Mouse (Mus musculus) kidney, postnatal 0 days (tissue): ENCODE data around the gene Ier5l. TPM values are rescaled to one million over a fixed set of nuclear protein-coding genes. Genes with fewer than 3 reads are reported as not detected.
A peak's percentile ranks its signal among the peaks of the same experiment; 100 is the strongest.

Experiments used
- ATAC-seq: fragments of 200-750 bp; cut with Nextera tagmentation; replicated peaks from 2 replicates; pipeline ENCODE4 v1.8.0; 2017; ENCODE audit warnings: low read depth, moderate number of reproducible peaks, moderate TSS enrichment, moderate library complexity; ENCODE audit not compliant: low FRiP score
- DNase-seq: peaks from one replicate; pipeline ENCODE4 v3.0.0-alpha.2; 2016; ENCODE audit warnings: low spot score
- H3K27ac ChIP-seq: fragments of 300-500 bp; sonication (generic); 2 replicates; pipeline ENCODE4 v1.5.1; 2014; ENCODE audit warnings: mild to moderate bottlenecking
- H3K27me3 ChIP-seq: fragments of 300-500 bp; sonication (generic); 2 replicates; pipeline ENCODE4 v1.6.1; 2014; ENCODE audit warnings: low read length, mixed read lengths; ENCODE audit not compliant: insufficient read depth
- H3K36me3 ChIP-seq: fragments of 300-500 bp; sonication (generic); 2 replicates; pipeline ENCODE4 v1.6.1; 2014; ENCODE audit warnings: low read length, mixed read lengths; ENCODE audit not compliant: insufficient read depth
- H3K4me1 ChIP-seq: fragments of 300-500 bp; sonication (generic); replicated peaks from 2 replicates; pipeline ENCODE4 v1.6.1; 2014; ENCODE audit warnings: antibody characterized with exemption, low read length, mixed read lengths; ENCODE audit not compliant: insufficient read depth
- H3K4me2 ChIP-seq: fragments of 300-500 bp; sonication (generic); 2 replicates; pipeline ENCODE4 v1.6.1; 2014; ENCODE audit warnings: mild to moderate bottlenecking, low read length, moderate library complexity, mixed read lengths
- H3K4me3 ChIP-seq: fragments of 300-500 bp; sonication (generic); replicated peaks from 2 replicates; pipeline ENCODE4 v1.5.1; 2014; ENCODE audit warnings: low read depth, low read length
- H3K9ac ChIP-seq: fragments of 300-500 bp; sonication (generic); 2 replicates; pipeline ENCODE4 v1.6.1; 2014; ENCODE audit warnings: low read depth, low read length
- H3K9me3 ChIP-seq: fragments of 300-500 bp; sonication (generic); replicated peaks from 2 replicates; pipeline ENCODE4 v1.6.1; 2016; ENCODE audit warnings: low read length, inconsistent platforms, mixed read lengths
- CTCF ChIP-seq: IDR thresholded peaks from 2 replicates; pipeline ENCODE4 v1.5.1; 2016; ENCODE audit warnings: antibody characterized with exemption, low read depth, mild to moderate bottlenecking, moderate library complexity
- WGBS: fragments of 180-500 bp; shearing (Covaris S2); extraction: QIAGEN DNeasy Blood & Tissue Kit; methylation state at CpG from one replicate; pipeline ENCODE4 v1.1.7; 2014; 5-methylcytosine and 5-hydroxymethylcytosine counted together
- polyA plus RNA-seq: library from polyadenylated mRNA; unstranded; fragments of >200 nt; fragmentation: Nextera tagmentation; extraction: Ambion mirVana; gene quantifications from 2 replicates; pipeline ENCODE4 v1.2.1, GENCODE M21; 2015

The Ier5l gene
- polyA plus RNA-seq, 1 experiment from 2014 or later = 8.1 TPM

- 95% methylated on average over 7 of the region's 7 CpGs for WGBS
- H3K4me3 ChIP-seq = no peak overlapping the region
- H3K36me3 ChIP-seq = no peaks in the 10 kb centered on the region
- no peak for TF ChIP-seq CTCF
- no peaks in the 10 kb centered on the region for H3K9me3 ChIP-seq
- H3K9ac ChIP-seq = no peak overlapping the region
- no peak for ATAC-seq
- DNase-seq = no peak
- no peaks in the 10 kb centered on the region for H3K27me3 ChIP-seq
- H3K4me1 ChIP-seq = peaks cover 5% of the 10 kb centered on the region
- H3K4me2 ChIP-seq = no peak overlapping the region
- no peak overlapping the region for H3K27ac ChIP-seq
Observed at GRCm38 (mm10) chr2:30475457-30475856, 1.4 kb upstream of the Ier5l start.

DNA sequence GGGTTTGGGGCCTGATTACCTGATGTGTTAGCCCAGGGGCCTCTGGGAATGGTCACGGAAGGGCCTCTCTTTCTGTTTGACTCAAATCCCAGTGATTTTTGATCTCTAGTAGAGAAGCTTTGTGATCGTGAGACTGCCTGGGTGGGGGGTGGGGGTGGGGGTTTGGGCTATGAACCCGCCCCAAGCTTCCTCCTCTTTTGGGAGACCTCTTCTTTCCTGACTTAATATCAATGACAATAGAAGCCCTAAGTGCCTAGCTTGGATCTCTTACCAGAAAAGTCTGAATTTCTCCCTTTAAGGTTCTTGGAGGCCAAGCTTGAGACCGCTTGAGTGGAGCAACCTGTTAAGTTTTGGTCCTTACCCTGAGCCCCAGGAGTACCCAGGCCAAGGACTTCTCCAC, 757 bp upstream of the Ier5l start:
- WGBS = 30% methylated on average over 4 of the region's 4 CpGs

GRCm38 (mm10) chr2:30473431-30474031, 488 bp downstream of the Ier5l start:
- Histone ChIP-seq H3K4me1 (peaks cover 5% of the 10 kb centered on the region), H3K27ac (peak overlapping the region; percentile 99), H3K27me3 (no peaks in the 10 kb centered on the region), H3K4me2 (peak overlapping the region; percentile 98), H3K9ac (peak overlapping the region; percentile 94), H3K4me3 (peak overlapping the region; percentile 89), H3K36me3 (no peaks in the 10 kb centered on the region), H3K9me3 (no peaks in the 10 kb centered on the region)
- DNase-seq (peak; percentile 48), ATAC-seq (peak; percentile 7; the same call in 1 of the 2 replicates)
- TF ChIP-seq CTCF = no peak
- WGBS = under 1% methylated on average over 75 of the region's 80 CpGs

More for the DNA sequence above, 757 bp upstream of the Ier5l start:
- Histone ChIP-seq H3K27me3 (no peaks in the 10 kb centered on the region), H3K4me1 (peaks cover 5% of the 10 kb centered on the region), H3K9me3 (no peaks in the 10 kb centered on the region), H3K4me3 (peak overlapping the region; percentile 89), H3K9ac (peak overlapping the region; percentile 46), H3K36me3 (no peaks in the 10 kb centered on the region), H3K4me2 (peak overlapping the region; percentile 98), H3K27ac (no peak overlapping the region)
- no peak for TF ChIP-seq CTCF
- ATAC-seq (no peak), DNase-seq (no peak)

DNA sequence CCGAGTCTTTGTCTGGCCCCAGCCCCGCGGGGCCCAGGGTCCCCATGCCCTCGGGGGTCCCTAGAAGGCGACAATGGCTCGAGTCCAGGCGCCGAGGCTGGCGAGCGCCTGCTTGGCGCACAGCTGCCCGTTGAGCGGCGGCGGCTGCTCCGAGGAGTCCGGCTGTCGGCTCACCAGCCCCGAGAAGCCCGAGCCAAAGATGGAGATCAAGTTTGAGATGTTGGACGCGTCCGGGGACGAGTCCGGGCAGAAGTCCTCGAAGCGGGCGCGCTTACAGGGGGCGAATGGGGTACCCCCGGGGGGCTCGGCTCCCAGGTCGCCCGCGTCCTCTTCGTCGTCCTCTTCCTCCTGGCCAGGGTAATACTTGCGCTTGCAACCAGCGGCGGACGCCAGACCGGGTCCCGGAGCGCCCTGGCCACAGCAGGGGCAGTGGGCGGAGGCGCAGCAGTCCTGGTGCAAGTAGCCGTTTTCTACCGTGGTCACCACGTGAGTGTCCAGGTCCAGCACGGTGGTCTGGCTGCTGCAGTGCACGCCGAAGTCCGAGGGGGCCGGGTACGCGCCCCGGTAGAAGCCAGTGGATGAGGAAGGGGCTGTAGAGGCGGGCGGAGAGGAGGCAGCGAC, 1.2 kb downstream of the Ier5l start:
- H3K4me2 ChIP-seq = peak overlapping the region; percentile 98
- peak overlapping the region; percentile 99 for H3K27ac ChIP-seq
- TF ChIP-seq CTCF = no peak
- peak overlapping the region; percentile 94 for H3K9ac ChIP-seq
- no peaks in the 10 kb centered on the region for H3K9me3 ChIP-seq
- H3K4me1 ChIP-seq = peaks cover 5% of the 10 kb centered on the region
- peak; percentile 54 for DNase-seq
- ATAC-seq = no peak
- no peaks in the 10 kb centered on the region for H3K27me3 ChIP-seq
- H3K4me3 ChIP-seq = peak overlapping the region; percentile 89
- no peaks in the 10 kb centered on the region for H3K36me3 ChIP-seq
- WGBS = under 1% methylated on average over 60 of the region's 60 CpGs

DNA sequence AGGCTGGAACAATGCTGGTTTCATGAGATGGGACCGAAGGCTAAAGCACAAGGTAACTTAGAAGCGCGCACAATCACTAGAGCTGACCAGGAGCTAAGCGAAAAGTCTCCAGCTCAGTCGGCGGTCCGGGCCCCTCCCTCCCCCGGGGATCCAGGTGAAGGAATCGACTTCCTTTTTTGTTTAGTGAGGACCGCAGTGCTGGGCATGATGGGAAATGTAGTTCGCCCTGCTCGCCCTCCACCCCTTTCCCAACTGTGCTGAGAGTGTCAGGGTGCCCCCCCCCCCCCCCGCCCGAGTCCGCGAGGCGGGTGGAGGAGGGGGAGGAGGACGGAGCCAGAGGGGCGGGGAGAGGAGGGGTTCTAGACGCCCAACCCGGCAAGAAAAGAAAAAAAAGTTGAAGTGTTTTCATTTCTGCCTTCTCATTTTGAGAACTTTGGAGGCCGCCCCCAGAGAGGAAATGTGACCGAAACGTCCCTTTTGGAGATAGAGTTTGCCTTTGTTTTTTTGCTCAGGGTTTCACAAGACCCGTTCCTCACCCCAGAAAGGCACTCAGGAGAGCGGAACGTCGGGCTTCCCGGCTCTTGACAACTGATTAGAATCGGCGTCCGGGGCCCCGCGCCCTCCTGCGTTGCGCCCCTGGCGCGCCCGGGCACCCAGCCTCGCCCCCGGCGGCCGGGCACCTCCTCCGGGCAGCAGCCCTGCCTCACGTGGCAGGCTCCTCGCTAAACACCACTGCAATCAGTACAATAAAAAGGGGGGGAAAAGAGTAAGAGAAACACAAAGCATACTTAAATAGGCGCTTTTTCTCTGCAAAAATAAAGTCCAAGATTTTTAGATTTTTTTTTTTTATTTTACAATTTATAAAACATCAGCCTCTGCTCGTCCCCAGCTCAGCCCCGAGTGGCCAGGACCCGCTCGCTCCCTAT, 2.0 kb downstream of the Ier5l start:
- ATAC-seq (peak; percentile 22), DNase-seq (peak; percentile 96)
- H3K4me1 ChIP-seq = peaks cover 8% of the 10 kb centered on the region
- no peaks in the 10 kb centered on the region for H3K27me3 ChIP-seq
- H3K4me3 ChIP-seq = peak overlapping the region; percentile 89
- TF ChIP-seq CTCF = no peak
- peak overlapping the region; percentile 98 for H3K4me2 ChIP-seq
- peak overlapping the region; percentile 94 for H3K9ac ChIP-seq
- no peaks in the 10 kb centered on the region for H3K9me3 ChIP-seq
- H3K27ac ChIP-seq = peak overlapping the region; percentile 99
- H3K36me3 ChIP-seq = no peaks in the 10 kb centered on the region
- WGBS = under 1% methylated on average over 46 of the region's 51 CpGs

GRCm38 (mm10) chr2:30471051-30471450, 3.0 kb downstream of the Ier5l start:
- Histone ChIP-seq H3K4me3 (peak overlapping the region; percentile 89), H3K4me1 (peaks cover 8% of the 10 kb centered on the region), H3K4me2 (peak overlapping the region; percentile 98), H3K27me3 (no peaks in the 10 kb centered on the region), H3K27ac (peak overlapping the region; percentile 99), H3K36me3 (no peaks in the 10 kb centered on the region), H3K9ac (no peak overlapping the region; the same call in 1 of the 2 replicates), H3K9me3 (no peaks in the 10 kb centered on the region)
- no peak for ATAC-seq
- 10% methylated on average over 8 of the region's 8 CpGs for WGBS
- DNase-seq = no peak
- TF ChIP-seq CTCF = no peak
